Mouse (Mus musculus) heart, postnatal 0 days (tissue): ENCODE results near the gene Gck.

Experiments
- CTCF ChIP-seq: IDR thresholded peaks from 2 replicates; pipeline ENCODE4 v1.5.1; 2016; ENCODE audit warnings: antibody characterized with exemption, control low read depth, low read depth
- EP300 ChIP-seq: IDR thresholded peaks from 2 replicates; pipeline ENCODE4 v1.6.1; 2016; ENCODE audit warnings: antibody characterized with exemption, low read depth

DNA sequence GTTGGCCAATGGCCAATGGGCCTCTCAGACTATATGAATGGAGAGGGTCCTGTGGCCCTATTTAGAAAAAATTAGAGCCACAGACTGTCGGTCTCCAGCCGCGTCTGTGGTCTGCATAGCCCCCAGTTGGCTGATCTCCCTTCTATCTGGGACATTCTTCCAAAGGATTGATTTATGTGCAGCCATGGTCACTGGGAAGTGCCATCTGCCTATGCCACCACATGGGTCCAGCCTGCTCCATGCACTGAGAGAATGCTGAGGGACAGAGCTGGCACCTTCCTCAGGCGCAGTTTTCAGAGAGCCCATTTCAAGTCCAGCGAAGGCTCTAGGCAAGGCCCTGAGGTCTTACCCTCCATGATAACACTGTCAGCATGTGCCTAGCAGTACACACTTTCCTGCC lies 44.3 kb upstream of the Gck start:
- TF ChIP-seq CTCF (no peak), EP300 (no peak)
